Mouse (Mus musculus) CH12.LX (cell line): ENCODE results near the gene Stx11.

Source experiments
- CTCF ChIP-seq, 2 experiments: IDR thresholded peaks in 1 of 2; conservative IDR thresholded peaks in 1 of 2; 2 replicates each; pipeline ENCODE4 v1.5.1; 2011 to 2012; ENCODE audit warnings: low read depth in 2 of 2, low read length in 2 of 2, improper control_type of control experiment in 1 of 2, inconsistent platforms in 1 of 2, mild to moderate bottlenecking in 1 of 2, moderate library complexity in 1 of 2
- EP300 ChIP-seq: IDR thresholded peaks from 2 replicates; pipeline ENCODE4 v1.6.1; 2011; ENCODE audit warnings: low read length, improper control_type of control experiment
- ETS1 ChIP-seq: conservative IDR thresholded peaks from 2 replicates; pipeline ENCODE4 v1.6.1; 2012; ENCODE audit warnings: low read depth, mild to moderate bottlenecking, inconsistent platforms, low read length, improper control_type of control experiment, moderate library complexity
- MEF2A ChIP-seq: IDR thresholded peaks from 2 replicates; pipeline ENCODE4 v1.6.1; 2014; ENCODE audit warnings: low read depth, mild to moderate bottlenecking, inconsistent platforms, low read length, improper control_type of control experiment, borderline replicate concordance
- NELFE ChIP-seq: IDR thresholded peaks from 2 replicates; pipeline ENCODE4 v1.6.1; 2011; ENCODE audit warnings: low read depth, low read length, improper control_type of control experiment
- POLR2A ChIP-seq: IDR thresholded peaks from 2 replicates; pipeline ENCODE4 v1.6.1; 2011; ENCODE audit warnings: low read depth, mild to moderate bottlenecking, improper control_type of control experiment, low read length
- SIN3A ChIP-seq: IDR thresholded peaks from 2 replicates; pipeline ENCODE4 v1.6.1; 2012; ENCODE audit warnings: low read length, improper control_type of control experiment, inconsistent platforms
- TCF12 ChIP-seq: IDR thresholded peaks from 2 replicates; pipeline ENCODE4 v1.6.1; 2014; ENCODE audit warnings: low read depth, mild to moderate bottlenecking, inconsistent platforms, low read length, improper control_type of control experiment
- UBTF ChIP-seq: IDR thresholded peaks from 2 replicates; pipeline ENCODE4 v1.6.1; 2012; ENCODE audit warnings: low read depth, mild to moderate bottlenecking, inconsistent platforms, low read length, improper control_type of control experiment, moderate library complexity
- ZC3H11A ChIP-seq: IDR thresholded peaks from 2 replicates; pipeline ENCODE4 v1.6.1; 2012; ENCODE audit warnings: low read depth, mild to moderate bottlenecking, inconsistent platforms, low read length, improper control_type of control experiment
- ZMIZ1 ChIP-seq: IDR thresholded peaks from 2 replicates; pipeline ENCODE4 v1.6.1; 2012; ENCODE audit warnings: low read depth, mild to moderate bottlenecking, inconsistent platforms, low read length, improper control_type of control experiment

DNA sequence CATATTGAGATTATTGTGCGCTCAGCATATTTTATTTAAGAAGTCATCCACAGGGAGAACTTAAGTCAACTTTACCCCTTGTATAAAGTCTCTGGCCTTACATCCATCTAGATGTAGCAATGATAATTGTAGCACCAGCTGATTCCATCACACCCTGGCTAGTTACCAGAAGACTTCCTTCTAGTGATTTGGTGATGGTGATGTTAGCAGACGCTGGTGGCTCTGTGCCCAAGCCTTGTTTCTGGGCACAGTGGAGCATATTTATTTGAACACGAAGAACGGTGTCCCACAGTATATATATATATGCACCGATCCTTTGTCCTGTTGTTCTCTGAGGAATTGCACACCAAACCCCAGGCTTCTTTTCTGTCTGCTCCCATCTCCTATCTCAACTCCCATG is 64.2 kb downstream of the Stx11 start:
- TF ChIP-seq POLR2A (no peak), CTCF (conservative IDR thresholded peaks at IDR 0.05 in 1 of 2, IDR thresholded peaks at IDR 0.05 in 1 of 2; ENCODE audit: low read depth in 2 of 2, low read length in 2 of 2) (no peak), TCF12 (no peak), ETS1 (no peak), EP300 (no peak), SIN3A (no peak), MEF2A (no peak), ZMIZ1 (no peak), NELFE (no peak), UBTF (no peak), ZC3H11A (no peak)
